Mouse (Mus musculus) layer of hippocampus, adult 2 months (tissue): Measurements from ENCODE around the gene Slc5a4b. TPM values are rescaled to one million over a fixed set of nuclear protein-coding genes. Genes with fewer than 3 reads are reported as not detected.

Experiments
- DNase-seq, 2 experiments: peaks; one replicate each; pipeline ENCODE4 v3.0.0; 2022; ENCODE audit warnings: low spot score in 2 of 2
- H3K27ac ChIP-seq: fragments of 200-600 bp; 2 replicates; pipeline ENCODE4 v1.8.1; 2022
- H3K4me3 ChIP-seq: fragments of 200-600 bp; 2 replicates; pipeline ENCODE4 v1.8.1; 2022; ENCODE audit warnings: mild to moderate bottlenecking
- CTCF ChIP-seq: fragments of 200-600 bp; conservative IDR thresholded peaks from 2 replicates; pipeline ENCODE4 v1.8.1; 2022; ENCODE audit warnings: antibody characterized with exemption, mild to moderate bottlenecking, moderate library complexity
- total RNA-seq, 2 experiments: library from RNA; stranded (reverse); gene quantifications; 2 replicates each; pipeline ENCODE4 v1.2.3; 2021

Gene Slc5a4b
- total RNA-seq, 2 experiments from 2014 or later, result not detected

DNA sequence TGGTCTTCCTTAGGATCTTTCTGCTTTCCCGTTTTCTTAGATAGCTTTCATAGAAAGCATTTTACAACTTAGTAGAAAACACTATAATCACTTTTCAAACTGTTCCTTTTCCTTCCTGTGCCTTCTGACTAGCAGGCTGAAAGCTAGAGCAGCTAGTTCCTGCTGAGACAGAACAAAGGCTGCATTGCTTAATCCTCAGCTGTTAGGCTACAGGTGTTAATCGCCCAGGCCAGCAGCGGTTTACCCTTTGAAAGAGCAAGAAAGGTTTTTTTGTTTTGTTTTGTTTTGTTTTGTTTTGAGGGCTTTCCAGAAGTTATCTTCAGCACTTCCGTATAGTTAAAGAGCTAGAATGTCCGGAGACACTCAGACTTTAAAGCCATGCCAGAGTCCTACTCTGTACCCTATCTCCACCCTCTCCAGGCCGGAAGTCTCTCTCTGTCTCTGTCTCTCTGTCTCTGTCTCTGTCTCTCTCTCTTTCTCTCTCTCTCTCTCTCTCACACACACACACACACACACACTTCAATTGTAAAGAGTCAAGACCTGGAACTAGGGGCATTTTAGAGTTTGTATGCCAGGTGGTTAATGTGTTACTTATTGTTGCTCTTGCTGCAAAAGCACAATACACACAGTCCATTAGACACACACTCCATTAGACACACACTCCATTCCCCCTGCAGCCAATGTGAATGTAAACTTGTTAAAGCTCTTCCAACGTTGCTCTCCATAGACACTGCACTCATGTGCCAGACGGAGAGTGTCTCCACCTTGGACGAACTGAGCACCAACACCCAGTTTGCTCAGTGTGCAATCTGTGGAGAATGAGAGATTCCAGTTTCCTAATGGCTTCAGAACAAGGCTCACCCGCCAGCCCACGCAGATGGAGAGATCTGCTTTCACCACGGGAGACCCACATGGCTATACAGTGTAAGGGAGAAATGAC lies 42.8 kb downstream of the Slc5a4b start:
- no peak overlapping the region for H3K27ac ChIP-seq
- TF ChIP-seq CTCF, result no peak
- no peak for DNase-seq
- no peak overlapping the region for H3K4me3 ChIP-seq

GRCm38 (mm10) chr10:76062439-76062838 lies 48.3 kb downstream of the Slc5a4b start:
- H3K4me3 ChIP-seq, result no peak overlapping the region
- no peak for DNase-seq
- peak; percentile 25; the same call in 1 of the 2 replicates for TF ChIP-seq CTCF
- no peak overlapping the region for H3K27ac ChIP-seq

DNA sequence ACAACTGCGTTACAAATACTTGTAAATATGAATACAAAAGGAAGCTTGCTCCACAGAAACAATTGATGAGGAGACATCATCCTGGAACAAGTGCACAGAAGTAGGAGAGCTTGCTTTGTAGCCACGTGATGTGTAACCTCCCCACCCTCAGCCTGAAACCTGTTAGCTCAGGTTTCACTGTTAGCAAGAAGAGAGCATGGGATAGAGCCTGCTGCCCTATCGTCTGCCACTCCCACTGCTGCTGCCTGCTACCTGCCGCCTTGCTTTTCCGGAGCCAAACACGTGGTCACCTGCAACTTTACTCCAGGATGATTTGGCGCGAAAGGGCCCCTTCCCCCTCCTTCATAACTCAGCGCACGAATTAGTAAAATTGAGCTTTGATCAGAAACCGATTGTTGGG lies 58.9 kb downstream of the Slc5a4b start:
- no peak overlapping the region for H3K4me3 ChIP-seq
- no peak for TF ChIP-seq CTCF
- DNase-seq, result no peak
- H3K27ac ChIP-seq, result no peak overlapping the region

GRCm38 (mm10) chr10:76048967-76049366 lies 61.8 kb downstream of the Slc5a4b start:
- TF ChIP-seq CTCF, result no peak
- Histone ChIP-seq H3K4me3 (no peak overlapping the region), H3K27ac (no peak overlapping the region)
- no peak for DNase-seq

- TF ChIP-seq CTCF, result no peak
- DNase-seq, result no peak
- H3K27ac ChIP-seq, result no peak overlapping the region
- no peak overlapping the region for H3K4me3 ChIP-seq
These were observed 63.4 kb downstream of the Slc5a4b start for GRCm38 (mm10) chr10:76047182-76047869.

DNA sequence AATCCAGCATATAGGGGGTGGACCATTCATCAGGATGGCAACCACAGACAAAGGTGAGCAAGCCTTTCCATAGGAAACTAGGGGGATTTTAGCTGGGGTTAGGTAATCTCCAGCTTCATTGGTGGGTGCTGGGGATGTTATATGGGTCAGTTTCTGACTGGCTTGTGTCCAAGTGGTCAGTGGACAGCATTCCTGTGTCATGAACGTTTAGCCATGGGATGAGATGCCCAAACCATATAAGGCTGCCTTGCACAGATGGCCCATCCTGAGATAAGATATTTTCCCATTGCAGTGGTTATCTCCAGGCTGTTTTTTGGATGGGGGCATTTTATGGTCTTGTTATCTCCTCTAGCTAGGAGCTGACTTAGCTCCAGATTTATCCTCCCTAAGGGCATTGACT lies 64.0 kb downstream of the Slc5a4b start:
- no peak for DNase-seq
- Histone ChIP-seq H3K27ac (no peak overlapping the region), H3K4me3 (no peak overlapping the region)
- no peak for TF ChIP-seq CTCF

DNA sequence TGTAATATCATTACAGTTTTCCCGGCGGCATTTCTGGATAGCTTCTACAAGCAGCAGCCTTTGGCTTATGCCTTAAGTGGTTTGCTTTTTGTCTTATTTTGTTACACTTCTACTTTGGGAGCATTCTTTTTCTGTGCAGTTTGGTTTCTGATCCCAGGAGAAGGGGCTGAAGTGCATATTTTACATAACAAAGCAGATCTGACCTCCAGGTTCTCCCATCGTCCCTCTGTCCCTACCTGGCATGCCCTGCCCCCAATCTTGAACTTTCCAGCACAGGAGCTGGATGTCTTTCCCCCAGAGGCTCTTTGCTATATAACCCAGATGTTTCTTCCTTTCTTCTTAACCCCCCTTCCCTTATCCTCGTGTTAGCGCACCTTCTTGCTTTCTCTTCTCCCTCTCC lies 65.4 kb downstream of the Slc5a4b start:
- no peak for DNase-seq
- Histone ChIP-seq H3K4me3 (no peak overlapping the region), H3K27ac (no peak overlapping the region)
- no peak for TF ChIP-seq CTCF

DNA sequence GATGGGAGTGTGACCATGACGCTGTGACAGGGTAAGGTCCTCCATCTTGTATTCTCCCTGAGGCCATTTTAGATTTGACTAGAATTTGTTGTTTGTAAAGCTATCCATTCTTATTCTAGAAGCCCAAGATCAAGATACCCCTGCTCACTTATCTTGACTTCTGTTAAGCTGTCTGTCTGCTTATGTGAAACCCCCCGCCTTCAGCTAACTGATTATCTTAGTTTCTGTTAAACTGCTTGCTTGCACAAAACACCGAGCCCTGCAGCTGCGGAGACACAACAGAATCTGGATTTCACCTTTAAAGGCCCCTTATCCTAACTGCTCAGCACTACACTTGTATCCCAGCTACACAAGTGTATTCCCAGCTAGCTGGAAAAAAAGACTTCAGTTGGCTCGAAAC lies 73.8 kb downstream of the Slc5a4b start:
- Histone ChIP-seq H3K27ac (no peak overlapping the region), H3K4me3 (no peak overlapping the region)
- no peak for DNase-seq
- no peak for TF ChIP-seq CTCF

GRCm38 (mm10) chr10:76035277-76035676 lies 75.5 kb downstream of the Slc5a4b start:
- no peak for DNase-seq
- TF ChIP-seq CTCF, result no peak
- no peak overlapping the region for H3K27ac ChIP-seq
- no peak overlapping the region for H3K4me3 ChIP-seq

GRCm38 (mm10) chr10:76034001-76034600 lies 76.7 kb downstream of the Slc5a4b start:
- no peak overlapping the region for H3K27ac ChIP-seq
- no peak overlapping the region for H3K4me3 ChIP-seq
- DNase-seq, result no peak
- TF ChIP-seq CTCF, result no peak

- no peak for DNase-seq
- Histone ChIP-seq H3K4me3 (peak overlapping the region; percentile 94), H3K27ac (peak overlapping the region; percentile 87)
- no peak for TF ChIP-seq CTCF
These were observed 77.7 kb downstream of the Slc5a4b start for GRCm38 (mm10) chr10:76033119-76033455.

GRCm38 (mm10) chr10:76032402-76033118 lies 78.2 kb downstream of the Slc5a4b start, which contains the start of gene Zfp280b:
Gene Zfp280b, plus strand, starts transcription at chr10:76032650.
- DNase-seq, result peak; percentile 92 to 93
- H3K27ac ChIP-seq, result peak within 1 kb of the TSS; percentile 87
- peak; percentile 80 for TF ChIP-seq CTCF
- peak within 1 kb of the TSS; percentile 94 for H3K4me3 ChIP-seq
